Comparison of ENCODE assay signal across 16 mouse cellular contexts in genomic region chr3:100463959-100464265, GRCm38 (mm10). TPM values are rescaled to one million over a fixed set of nuclear protein-coding genes. Genes with fewer than 3 reads are reported as not detected.
DNase-seq lines count a peak whose midpoint lies in the region; ATAC-seq and TF ChIP-seq lines count a peak whose summit lies in the region.
"Had no signal": no experiment of that assay in that cellular context is flagged by ENCODE, and none has a peak within 500 bp of the region (broad histone marks: within the 10 kb centered on the region; RNA-seq: fewer than 3 reads in every experiment).

No protein-coding gene starts in this region.

- 47% methylated on average over 2 of the region's 2 CpGs for WGBS in heart, embryonic 12.5 days
- WGBS in intestine, embryonic 16.5 days, result 51% methylated on average over 2 of the region's 2 CpGs
- 52% methylated on average over 2 of the region's 2 CpGs for WGBS in intestine, embryonic 15.5 days
- WGBS in stomach, embryonic 14.5 days, result 43% methylated on average over 2 of the region's 2 CpGs
- WGBS in stomach, postnatal 0 days, result 50% methylated on average over 2 of the region's 2 CpGs

- no peak overlapping the region for H3K9ac ChIP-seq in heart, embryonic 12.5 days
- no peak overlapping the region for H3K9ac ChIP-seq in intestine, embryonic 16.5 days (ENCODE audit: low read depth, low read length)
- H3K9ac ChIP-seq in intestine, embryonic 15.5 days, result no peak overlapping the region
- no peak overlapping the region for H3K9ac ChIP-seq in stomach, embryonic 14.5 days (replicated peaks; ENCODE audit: low read depth, low read length)
- H3K9ac ChIP-seq in stomach, postnatal 0 days (ENCODE audit: low read length), result no peak overlapping the region
- H3K9ac ChIP-seq: liver, postnatal 0 days had no signal

- no peaks in the 10 kb centered on the region for H3K36me3 ChIP-seq in heart, embryonic 12.5 days
- no peaks in the 10 kb centered on the region for H3K36me3 ChIP-seq in intestine, embryonic 16.5 days (ENCODE audit: control insufficient read depth, insufficient read depth, low read length)
- H3K36me3 ChIP-seq in intestine, embryonic 15.5 days, result no peaks in the 10 kb centered on the region
- no peaks in the 10 kb centered on the region for H3K36me3 ChIP-seq in stomach, embryonic 14.5 days (ENCODE audit: control insufficient read depth, insufficient read depth, low read length)
- H3K36me3 ChIP-seq in stomach, postnatal 0 days (ENCODE audit: control insufficient read depth, insufficient read depth, low read length), result no peaks in the 10 kb centered on the region

- ATAC-seq in heart, embryonic 12.5 days (ENCODE audit: insufficient number of reproducible peaks, low FRiP score), result no peak
- ATAC-seq in intestine, embryonic 16.5 days, result 0 out of 2 replicates have a peak, but pooled peaks have one; percentile 39
- ATAC-seq in intestine, embryonic 15.5 days, result no peak
- 0 out of 2 replicates have a peak, but pooled peaks have one; percentile 10 for ATAC-seq in stomach, embryonic 14.5 days (ENCODE audit: insufficient number of reproducible peaks, insufficient read depth, low FRiP score, low read depth)
- ATAC-seq in stomach, postnatal 0 days (ENCODE audit: low FRiP score, low TSS enrichment), result no peak
- ATAC-seq: intestine, postnatal 0 days; liver, postnatal 0 days had no signal

- H3K27ac ChIP-seq in heart, embryonic 12.5 days (ENCODE audit: poor library complexity, severe bottlenecking), result no peak overlapping the region
- H3K27ac ChIP-seq in intestine, embryonic 16.5 days (ENCODE audit: low read length), result no peak overlapping the region
- H3K27ac ChIP-seq in intestine, embryonic 15.5 days, result no peak overlapping the region
- H3K27ac ChIP-seq in stomach, embryonic 14.5 days (ENCODE audit: low read length), result no peak overlapping the region
- no peak overlapping the region for H3K27ac ChIP-seq in stomach, postnatal 0 days (replicated peaks)
- no peak overlapping the region for H3K27ac ChIP-seq in gastrocnemius, adult 2 months
- H3K27ac ChIP-seq: layer of hippocampus, adult 2 months; macrophage had no signal

- no peaks in the 10 kb centered on the region for H3K27me3 ChIP-seq in heart, embryonic 12.5 days (replicated peaks)
- no peaks in the 10 kb centered on the region for H3K27me3 ChIP-seq in intestine, embryonic 16.5 days (replicated peaks; ENCODE audit: control insufficient read depth, insufficient read depth, low read length)
- no peaks in the 10 kb centered on the region for H3K27me3 ChIP-seq in intestine, embryonic 15.5 days (replicated peaks)
- no peaks in the 10 kb centered on the region for H3K27me3 ChIP-seq in stomach, embryonic 14.5 days (ENCODE audit: control insufficient read depth, insufficient read depth, low read length)
- no peaks in the 10 kb centered on the region for H3K27me3 ChIP-seq in stomach, postnatal 0 days (ENCODE audit: control insufficient read depth, insufficient read depth, low read length)

- no peak for DNase-seq in heart, postnatal 36 days
- DNase-seq in stomach, postnatal 0 days (ENCODE audit: low spot score), result no peak
- DNase-seq in gastrocnemius, adult 2 months, result no peak
- DNase-seq: adrenal gland, postnatal 10 days; cerebellum, adult 2 months; cerebellum, postnatal 25 days; liver, postnatal 0 days; thymus, postnatal 25 days had no signal

- peak overlapping the region; percentile 36 for H3K4me2 ChIP-seq in heart, embryonic 12.5 days
- no peak overlapping the region for H3K4me2 ChIP-seq in intestine, embryonic 16.5 days (ENCODE audit: low read depth, low read length)
- no peak overlapping the region for H3K4me2 ChIP-seq in intestine, embryonic 15.5 days (replicated peaks)
- no peak overlapping the region for H3K4me2 ChIP-seq in stomach, embryonic 14.5 days (replicated peaks; ENCODE audit: low read depth, low read length)
- no peak overlapping the region for H3K4me2 ChIP-seq in stomach, postnatal 0 days (replicated peaks; ENCODE audit: low read depth)
- H3K4me2 ChIP-seq: liver, embryonic 11.5 days had no signal

- intact Hi-C loops in heart, postnatal 36 days (cut with DNase I), result no loop called here
- intact Hi-C loops in gastrocnemius, adult 2 months (cut with DNase I), result no loop called here

- no peak overlapping the region for H3K4me3 ChIP-seq in heart, embryonic 12.5 days
- H3K4me3 ChIP-seq in intestine, embryonic 16.5 days (ENCODE audit: low read length), result no peak overlapping the region
- no peak overlapping the region for H3K4me3 ChIP-seq in intestine, embryonic 15.5 days (replicated peaks)
- no peak overlapping the region for H3K4me3 ChIP-seq in stomach, embryonic 14.5 days (ENCODE audit: low read depth, low read length)
- H3K4me3 ChIP-seq in stomach, postnatal 0 days (ENCODE audit: low read depth, low read length), result no peak overlapping the region
- no peak overlapping the region for H3K4me3 ChIP-seq in gastrocnemius, adult 2 months
- H3K4me3 ChIP-seq: layer of hippocampus, adult 2 months had no signal

- TF ChIP-seq EP300 in stomach, postnatal 0 days (optimal IDR thresholded peaks at IDR 0.05), result no peak

- TF ChIP-seq CTCF in stomach, postnatal 0 days (IDR thresholded peaks at IDR 0.05; ENCODE audit: low read depth), result no peak
- TF ChIP-seq CTCF in gastrocnemius, adult 2 months (IDR thresholded peaks at IDR 0.05), result no peak

- no peaks in the 10 kb centered on the region for H3K9me3 ChIP-seq in heart, embryonic 12.5 days (replicated peaks)
- H3K9me3 ChIP-seq in intestine, embryonic 16.5 days (ENCODE audit: control insufficient read depth, low read length), result no peaks in the 10 kb centered on the region
- no peaks in the 10 kb centered on the region for H3K9me3 ChIP-seq in intestine, embryonic 15.5 days
- H3K9me3 ChIP-seq in stomach, embryonic 14.5 days (ENCODE audit: control insufficient read depth, low read depth, low read length), result no peaks in the 10 kb centered on the region
- no peaks in the 10 kb centered on the region for H3K9me3 ChIP-seq in stomach, postnatal 0 days (ENCODE audit: control insufficient read depth, low read length)

- H3K4me1 ChIP-seq in heart, embryonic 12.5 days (replicated peaks), result peaks cover 19% of the 10 kb centered on the region
- H3K4me1 ChIP-seq in intestine, embryonic 16.5 days (ENCODE audit: control insufficient read depth, insufficient read depth, low read length), result peaks cover 4% of the 10 kb centered on the region; the same call in 1 of the 2 replicates
- H3K4me1 ChIP-seq in intestine, embryonic 15.5 days (replicated peaks), result peaks cover 12% of the 10 kb centered on the region; the same call in 1 of the 2 replicates
- peaks cover 9% of the 10 kb centered on the region; the same call in 1 of the 2 replicates for H3K4me1 ChIP-seq in stomach, embryonic 14.5 days (ENCODE audit: control insufficient read depth, insufficient read depth, low read length)
- H3K4me1 ChIP-seq in stomach, postnatal 0 days (replicated peaks; ENCODE audit: control insufficient read depth, insufficient read depth), result no peaks in the 10 kb centered on the region

RNA-seq across cellular contexts. Expression of gene Tent5c, which starts 25.2 kb away (rescaled TPM):
- polyA plus RNA-seq in heart, embryonic 12.5 days (2016; fragmentation: Nextera tagmentation; extraction: Ambion mirVana), result 24.8 and 27.8 TPM in 2 replicates
- 10 to 100 TPM; 22.5 to 29.8 TPM for total RNA-seq in heart, postnatal 36 days (2021)
- polyA plus RNA-seq in intestine, embryonic 16.5 days (2015; fragmentation: Nextera tagmentation; extraction: Ambion mirVana), result 8.9 and 9.9 TPM in 2 replicates
- polyA plus RNA-seq in intestine, embryonic 15.5 days (2015; fragmentation: Nextera tagmentation; extraction: Ambion mirVana), result 11.1 and 15.8 TPM in 2 replicates
- polyA plus RNA-seq in stomach, embryonic 14.5 days (2014; fragmentation: Nextera tagmentation; extraction: Ambion mirVana), result 4.8 and 7.3 TPM in 2 replicates
- polyA plus RNA-seq in stomach, postnatal 0 days (2015; fragmentation: Nextera tagmentation; extraction: Ambion mirVana), result 2.5 and 2.8 TPM in 2 replicates
- total RNA-seq in gastrocnemius, adult 2 months (2021), result 1 to 10 TPM; 1.2 to 1.3 TPM

Comparison
In these comparisons a context has a peak if more than half of its experiments do, and no peak if none do; other contexts are left out.
1. ATAC-seq: peak in intestine, embryonic 16.5 days (single experiment) and stomach, embryonic 14.5 days (single experiment); none in heart, embryonic 12.5 days (single experiment), intestine, embryonic 15.5 days (single experiment) and stomach, postnatal 0 days (single experiment).